Comparison of ENCODE assay signal across 8 mouse cellular contexts in the genomic region with DNA sequence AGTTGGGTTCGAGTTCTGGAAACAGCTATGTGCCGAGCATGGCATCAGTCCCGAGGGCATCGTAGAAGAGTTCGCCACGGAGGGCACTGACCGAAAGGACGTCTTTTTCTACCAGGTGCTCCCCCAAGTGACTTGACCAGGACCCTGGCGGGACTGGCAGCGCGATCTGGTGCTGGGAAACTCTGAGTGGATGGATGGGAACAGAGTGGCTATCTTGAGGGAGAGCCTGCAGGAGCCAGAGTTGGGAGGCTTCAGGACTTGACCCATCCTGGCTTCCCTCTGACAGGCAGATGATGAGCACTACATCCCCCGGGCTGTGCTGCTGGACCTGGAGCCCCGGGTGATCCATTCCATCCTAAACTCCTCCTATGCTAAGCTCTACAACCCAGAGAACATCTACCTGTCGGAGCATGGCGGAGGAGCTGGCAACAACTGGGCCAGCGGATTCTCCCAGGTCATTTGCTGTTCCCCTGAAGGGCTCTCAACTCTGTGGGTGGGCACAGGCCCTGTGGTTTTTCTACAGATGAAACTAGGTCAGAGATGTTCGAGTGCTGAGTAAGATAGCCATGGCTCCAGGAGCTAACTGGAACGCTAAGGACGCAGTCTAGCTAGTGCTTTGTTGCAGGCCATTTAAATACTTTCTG. TPM values are rescaled to one million over a fixed set of nuclear protein-coding genes. Genes with fewer than 3 reads are reported as not detected.
DNase-seq lines count a peak whose midpoint lies in the region; ATAC-seq and TF ChIP-seq lines count a peak whose summit lies in the region.

No protein-coding gene starts in this region.

- H3K9me3 ChIP-seq in limb, embryonic 12.5 days: no peaks in the 10 kb centered on the region
- no peaks in the 10 kb centered on the region for H3K9me3 ChIP-seq in stomach, embryonic 14.5 days (ENCODE audit: control insufficient read depth, low read depth, low read length)

- intact Hi-C loops in gastrocnemius, postnatal 36 days (cut with DNase I): no loop called here

- WGBS in thymus, adult 2 months: 27% methylated on average over 19 of the region's 19 CpGs
- 25% methylated on average over 19 of the region's 19 CpGs for WGBS in limb, embryonic 12.5 days
- 20% methylated on average over 19 of the region's 19 CpGs for WGBS in stomach, embryonic 14.5 days

- peaks cover 12% of the 10 kb centered on the region for H3K4me1 ChIP-seq in thymus, adult 2 months (replicated peaks; ENCODE audit: control insufficient read depth, insufficient read depth, low read length)
- H3K4me1 ChIP-seq in limb, embryonic 12.5 days (replicated peaks): peaks cover 25% of the 10 kb centered on the region
- peaks cover 18% of the 10 kb centered on the region for H3K4me1 ChIP-seq in stomach, embryonic 14.5 days (ENCODE audit: control insufficient read depth, insufficient read depth, low read length)

- H3K4me2 ChIP-seq in limb, embryonic 12.5 days: peak overlapping the region; percentile 95
- H3K4me2 ChIP-seq in stomach, embryonic 14.5 days (replicated peaks; ENCODE audit: low read depth, low read length): peak overlapping the region; percentile 96

- no peaks in the 10 kb centered on the region for H3K27me3 ChIP-seq in thymus, adult 2 months (ENCODE audit: control insufficient read depth, insufficient read depth, low read length)
- no peaks in the 10 kb centered on the region for H3K27me3 ChIP-seq in limb, embryonic 12.5 days
- H3K27me3 ChIP-seq in stomach, embryonic 14.5 days (ENCODE audit: control insufficient read depth, insufficient read depth, low read length): no peaks in the 10 kb centered on the region

- peak; percentile 12 for DNase-seq in gastrocnemius, postnatal 10 days
- no peak for DNase-seq in gastrocnemius, postnatal 36 days
- no peak for DNase-seq in thymus, adult 2 months
- no peak for DNase-seq in thymus, postnatal 25 days
- DNase-seq in layer of hippocampus, adult 9-11 months: no peak
- no peak for DNase-seq in gastrocnemius, postnatal 4 days (ENCODE audit: low spot score in 2 of 2)

- no peak for TF ChIP-seq POLR2A in thymus, adult 2 months (IDR thresholded peaks at IDR 0.05; ENCODE audit: control insufficient read depth, extremely low read depth, insufficient read depth, low read length, poor library complexity)

- H3K36me3 ChIP-seq in thymus, adult 2 months (ENCODE audit: control insufficient read depth, insufficient read depth, low read length): peaks cover 5% of the 10 kb centered on the region
- H3K36me3 ChIP-seq in limb, embryonic 12.5 days: peaks cover 55% of the 10 kb centered on the region
- peaks cover 3% of the 10 kb centered on the region; the same call in 1 of the 2 replicates for H3K36me3 ChIP-seq in stomach, embryonic 14.5 days (ENCODE audit: control insufficient read depth, insufficient read depth, low read length)

- peak overlapping the region; percentile 63 for H3K4me3 ChIP-seq in thymus, adult 2 months (ENCODE audit: control insufficient read depth, insufficient read depth, low read length)
- H3K4me3 ChIP-seq in limb, embryonic 12.5 days (replicated peaks): peak overlapping the region; percentile 91
- peak overlapping the region; percentile 92 for H3K4me3 ChIP-seq in stomach, embryonic 14.5 days (ENCODE audit: low read depth, low read length)

- no peak overlapping the region for H3K27ac ChIP-seq in thymus, adult 2 months (ENCODE audit: control insufficient read depth, insufficient read depth, low read length)
- H3K27ac ChIP-seq in limb, embryonic 12.5 days: peak overlapping the region; percentile 92
- peak overlapping the region; percentile 86 for H3K27ac ChIP-seq in stomach, embryonic 14.5 days (ENCODE audit: low read length)

- peak overlapping the region; percentile 82 for H3K9ac ChIP-seq in limb, embryonic 12.5 days (replicated peaks)
- peak overlapping the region; percentile 63 for H3K9ac ChIP-seq in stomach, embryonic 14.5 days (replicated peaks; ENCODE audit: low read depth, low read length)

- TF ChIP-seq CTCF in thymus, adult 2 months (IDR thresholded peaks at IDR 0.05; ENCODE audit: borderline replicate concordance, control insufficient read depth, extremely low read depth, insufficient read depth, low read length, poor library complexity): no peak

- ATAC-seq in limb, embryonic 12.5 days (ENCODE audit: insufficient number of reproducible peaks, insufficient read depth, low FRiP score, low TSS enrichment, low read depth): no peak
- ATAC-seq in stomach, embryonic 14.5 days (ENCODE audit: insufficient number of reproducible peaks, insufficient read depth, low FRiP score, low read depth): no peak

RNA-seq across cellular contexts. Expression of a gene that starts 0.9 kb away (rescaled TPM):
- 10 to 100 TPM; 37.4 to 39.0 TPM for total RNA-seq in gastrocnemius, postnatal 10 days (2021)
- 10 to 100 TPM; 23.9 TPM for total RNA-seq in gastrocnemius, postnatal 36 days (2021)
- polyA plus RNA-seq in thymus, adult 2 months (2012; rRNA removed): 50.3 and 67.4 TPM in 2 replicates
- 87.6 and 90.7 TPM in 2 replicates for polyA plus RNA-seq in limb, embryonic 12.5 days (2016; fragmentation: Nextera tagmentation; extraction: Ambion mirVana)
- polyA plus RNA-seq in stomach, embryonic 14.5 days (2014; fragmentation: Nextera tagmentation; extraction: Ambion mirVana): 70.5 and 70.9 TPM in 2 replicates
- total RNA-seq in gastrocnemius, postnatal 4 days (2021): 10 to 100 TPM; 39.3 to 42.1 TPM

RNA-seq across cellular contexts. Expression of a gene that starts 1.0 kb away (rescaled TPM):
- total RNA-seq in gastrocnemius, postnatal 10 days (2021): 10 to 100 TPM; 37.3 to 37.5 TPM
- 10 to 100 TPM; 29.6 to 29.7 TPM for total RNA-seq in gastrocnemius, postnatal 36 days (2021)
- polyA plus RNA-seq in thymus, adult 2 months (2012; rRNA removed): 118 and 130 TPM in 2 replicates
- polyA plus RNA-seq in limb, embryonic 12.5 days (2016; fragmentation: Nextera tagmentation; extraction: Ambion mirVana): 18.8 and 19.1 TPM in 2 replicates
- 8.0 and 9.1 TPM in 2 replicates for polyA plus RNA-seq in stomach, embryonic 14.5 days (2014; fragmentation: Nextera tagmentation; extraction: Ambion mirVana)
- 10 to 100 TPM; 41.6 to 42.9 TPM for total RNA-seq in gastrocnemius, postnatal 4 days (2021)

RNA-seq across cellular contexts. Expression of a gene that starts 25.4 kb away (rescaled TPM):
- 1 to 10 TPM; 2.8 to 4.0 TPM for total RNA-seq in gastrocnemius, postnatal 10 days (2021)
- 1 to 10 TPM; 1.6 to 2.1 TPM for total RNA-seq in gastrocnemius, postnatal 36 days (2021)
- 6.0 and 6.1 TPM in 2 replicates for polyA plus RNA-seq in thymus, adult 2 months (2012; rRNA removed)
- polyA plus RNA-seq in limb, embryonic 12.5 days (2016; fragmentation: Nextera tagmentation; extraction: Ambion mirVana): 54.3 and 55.7 TPM in 2 replicates
- 29.7 and 36.4 TPM in 2 replicates for polyA plus RNA-seq in stomach, embryonic 14.5 days (2014; fragmentation: Nextera tagmentation; extraction: Ambion mirVana)
- 1 to 10 TPM; 4.9 to 6.2 TPM for total RNA-seq in gastrocnemius, postnatal 4 days (2021)

RNA-seq across cellular contexts. Expression of a gene that starts 33.6 kb away (rescaled TPM):
- total RNA-seq in gastrocnemius, postnatal 10 days (2021): 10 to 100 TPM; 10.7 to 12.2 TPM
- total RNA-seq in gastrocnemius, postnatal 36 days (2021): 10 to 100 TPM in 1 of 2 experiments, 1 to 10 TPM in 1; 8.8 to 12.4 TPM
- polyA plus RNA-seq in thymus, adult 2 months (2012; rRNA removed): 79.1 and 110 TPM in 2 replicates
- 40.4 and 43.1 TPM in 2 replicates for polyA plus RNA-seq in limb, embryonic 12.5 days (2016; fragmentation: Nextera tagmentation; extraction: Ambion mirVana)
- 36.7 and 46.0 TPM in 2 replicates for polyA plus RNA-seq in stomach, embryonic 14.5 days (2014; fragmentation: Nextera tagmentation; extraction: Ambion mirVana)
- total RNA-seq in gastrocnemius, postnatal 4 days (2021): 10 to 100 TPM; 13.1 to 13.4 TPM

RNA-seq across cellular contexts. Expression of a gene that starts 35.0 kb away (rescaled TPM):
- 1 to 10 TPM; 5.5 to 6.3 TPM for total RNA-seq in gastrocnemius, postnatal 10 days (2021)
- total RNA-seq in gastrocnemius, postnatal 36 days (2021): 1 to 10 TPM; 2.3 to 2.6 TPM
- 2.6 and 3.3 TPM in 2 replicates for polyA plus RNA-seq in thymus, adult 2 months (2012; rRNA removed)
- polyA plus RNA-seq in limb, embryonic 12.5 days (2016; fragmentation: Nextera tagmentation; extraction: Ambion mirVana): 6.3 and 6.4 TPM in 2 replicates
- polyA plus RNA-seq in stomach, embryonic 14.5 days (2014; fragmentation: Nextera tagmentation; extraction: Ambion mirVana): 3.6 and 4.5 TPM in 2 replicates
- total RNA-seq in gastrocnemius, postnatal 4 days (2021): 1 to 10 TPM; 6.8 TPM
